Mouse (Mus musculus): Measurements from ENCODE around the gene Col13a1. TPM values are rescaled to one million over a fixed set of nuclear protein-coding genes. Genes with fewer than 3 reads are reported as not detected.

The Col13a1 gene
- polyA plus RNA-seq (2014; fragmentation: Illumina TruSeq; extraction: RNeasy Lipid Tissue Mini Kit (QIAGEN cat#74804)), result 1.1 TPM

GRCm38 (mm10) chr10:61978866-61979340, at the start of gene Col13a1:
Gene Col13a1 (minus strand): TSS chr10:61979108.

Other genes with a start within 250 kb of the Col13a1 start
- 37.4 TPM for gene H2afy2, start 195.0 kb downstream of the Col13a1 start, polyA plus RNA-seq (2014; fragmentation: Illumina TruSeq; extraction: RNeasy Lipid Tissue Mini Kit (QIAGEN cat#74804))
- gene Neurog3, start 154.0 kb upstream of the Col13a1 start, polyA plus RNA-seq (2014; fragmentation: Illumina TruSeq; extraction: RNeasy Lipid Tissue Mini Kit (QIAGEN cat#74804)), result not detected
- 3.8 TPM for gene Fam241b, start 164.8 kb upstream of the Col13a1 start, polyA plus RNA-seq (2014; fragmentation: Illumina TruSeq; extraction: RNeasy Lipid Tissue Mini Kit (QIAGEN cat#74804))